Mouse (Mus musculus): ENCODE results near the gene Selenbp1.
A peak's percentile ranks its signal among the peaks of the same experiment; 100 is the strongest.
"Not testable (repeated sequence)": the region's sequence is repeated elsewhere in the genome, so short reads cannot be mapped to it uniquely, and the experiment has no call there.

Gene Selenbp1

GRCm38 (mm10) chr3:94932279-94932678 is 577 bp upstream of the Selenbp1 start:
- not testable (repeated sequence) for DNase-seq (ENCODE audit: low spot score in 2 of 2)

- DNase-seq (ENCODE audit: low spot score in 2 of 2): not testable (repeated sequence)
These were observed 748 bp downstream of the Selenbp1 start for GRCm38 (mm10) chr3:94933604-94934003.

- DNase-seq (ENCODE audit: low spot score in 2 of 2): not testable (repeated sequence)
These were observed 1.7 kb downstream of the Selenbp1 start for GRCm38 (mm10) chr3:94934564-94934963.

GRCm38 (mm10) chr3:94935332-94935731 is 2.5 kb downstream of the Selenbp1 start:
- peak in 1 of 2 experiments; percentile 71 for DNase-seq (ENCODE audit: low spot score in 2 of 2)

GRCm38 (mm10) chr3:94936147-94936546 is 3.3 kb downstream of the Selenbp1 start:
- not testable (repeated sequence) for DNase-seq (ENCODE audit: low spot score in 2 of 2)

GRCm38 (mm10) chr3:94937194-94937593 is 4.3 kb downstream of the Selenbp1 start:
- DNase-seq (ENCODE audit: low spot score in 2 of 2): not testable (repeated sequence)

- DNase-seq (ENCODE audit: low spot score in 2 of 2): not testable (repeated sequence)
These were observed 7.2 kb downstream of the Selenbp1 start for GRCm38 (mm10) chr3:94940033-94940432.

GRCm38 (mm10) chr3:94942211-94942967 is 9.5 kb downstream of the Selenbp1 start:
- DNase-seq (ENCODE audit: low spot score in 2 of 2): not testable (repeated sequence)

- DNase-seq (ENCODE audit: low spot score in 2 of 2): not testable (repeated sequence)
These were observed 10.8 kb downstream of the Selenbp1 start for GRCm38 (mm10) chr3:94943706-94944105.

- DNase-seq (ENCODE audit: low spot score in 2 of 2): no peak
These were observed 15.3 kb downstream of the Selenbp1 start for GRCm38 (mm10) chr3:94948066-94948614.

GRCm38 (mm10) chr3:94949645-94950044 is 16.8 kb downstream of the Selenbp1 start:
- DNase-seq (ENCODE audit: low spot score in 2 of 2): no peak

- DNase-seq (ENCODE audit: low spot score in 2 of 2): no peak
These were observed 19.9 kb downstream of the Selenbp1 start for GRCm38 (mm10) chr3:94952806-94953205.

GRCm38 (mm10) chr3:94953384-94953763 is 20.5 kb downstream of the Selenbp1 start:
- no peak for DNase-seq (ENCODE audit: low spot score in 2 of 2)

- peak; percentile 82 to 91 for DNase-seq (ENCODE audit: low spot score in 2 of 2)
These were observed 21.1 kb downstream of the Selenbp1 start, which contains the start of gene Rfx5 for GRCm38 (mm10) chr3:94953764-94954616. Gene Rfx5, plus strand, starts transcription at chr3:94954075.

- DNase-seq (ENCODE audit: low spot score in 2 of 2): no peak
These were observed 25.4 kb downstream of the Selenbp1 start for GRCm38 (mm10) chr3:94958295-94958694.

GRCm38 (mm10) chr3:94959871-94960270 is 27.0 kb downstream of the Selenbp1 start:
- DNase-seq (ENCODE audit: low spot score in 2 of 2): no peak

GRCm38 (mm10) chr3:94960322-94960721 is 27.5 kb downstream of the Selenbp1 start:
- no peak for DNase-seq (ENCODE audit: low spot score in 2 of 2)

- DNase-seq (ENCODE audit: low spot score in 2 of 2): no peak
These were observed 32.1 kb downstream of the Selenbp1 start for GRCm38 (mm10) chr3:94964989-94965388.

GRCm38 (mm10) chr3:94965878-94966277 is 33.0 kb downstream of the Selenbp1 start:
- no peak for DNase-seq (ENCODE audit: low spot score in 2 of 2)

- DNase-seq (ENCODE audit: low spot score in 2 of 2): no peak
These were observed 39.7 kb downstream of the Selenbp1 start for GRCm38 (mm10) chr3:94972552-94972951.

GRCm38 (mm10) chr3:94973620-94974019 is 40.8 kb downstream of the Selenbp1 start:
- no peak for DNase-seq (ENCODE audit: low spot score in 2 of 2)

GRCm38 (mm10) chr3:94974026-94974527 is 41.2 kb downstream of the Selenbp1 start:
- DNase-seq (ENCODE audit: low spot score in 2 of 2): no peak
